Mouse (Mus musculus) MEL (cell line): ENCODE measurements at regions not wholly inside any gene's neighbourhood (a gene's known extent, or its start where the extent isn't known, plus 50 kb on each side); places are given as distances from the start of the nearest gene placed in this dataset.

Experiments
- DNase-seq: peaks from one replicate; pipeline ENCODE4 v3.0.0; 2011; ENCODE audit warnings: low read depth, low spot score
- H3K27ac ChIP-seq: 2 replicates; pipeline ENCODE4 v1.5.1; 2012; ENCODE audit warnings: low read depth, mild to moderate bottlenecking, control low read depth, low read length, moderate library complexity; ENCODE audit not compliant: control insufficient read depth
- H3K27me3 ChIP-seq, 2 experiments: fragments of 150-350 bp in 1 of 2; sonication (generic) in 1 of 2; 2 replicates each; pipeline ENCODE4 v1.6.1; 2012; ENCODE audit warnings: low read length in 2 of 2, mild to moderate bottlenecking in 2 of 2, improper control_type of control experiment in 1 of 2, moderate library complexity in 1 of 2; ENCODE audit not compliant: insufficient read depth in 2 of 2, control insufficient read depth in 1 of 2
- H3K36me3 ChIP-seq, 2 experiments: 2 replicates each; pipeline ENCODE4 v1.6.1; 2012 to 2014; ENCODE audit warnings: low read length in 2 of 2, improper control_type of control experiment in 1 of 2, inconsistent platforms in 1 of 2, mild to moderate bottlenecking in 1 of 2; ENCODE audit not compliant: insufficient read depth in 2 of 2, control insufficient read depth in 1 of 2
- H3K4me1 ChIP-seq, 2 experiments: fragments of 150-350 bp in 1 of 2; sonication (generic) in 1 of 2; 2 replicates each; pipeline ENCODE4 v1.6.1; 2012; ENCODE audit warnings: low read length in 2 of 2, improper control_type of control experiment in 1 of 2, mild to moderate bottlenecking in 1 of 2; ENCODE audit not compliant: insufficient read depth in 2 of 2, control insufficient read depth in 1 of 2
- H3K4me3 ChIP-seq, 2 experiments: fragments of 150-350 bp in 1 of 2; sonication (generic) in 1 of 2; 2 replicates each; pipeline ENCODE4 v1.5.1; 2012; ENCODE audit warnings: low read depth in 2 of 2, low read length in 2 of 2, mild to moderate bottlenecking in 2 of 2, moderate library complexity in 2 of 2, control low read depth in 1 of 2, improper control_type of control experiment in 1 of 2; ENCODE audit not compliant: control insufficient read depth in 1 of 2, insufficient read depth in 1 of 2
- H3K79me2 ChIP-seq: 2 replicates; pipeline ENCODE4 v1.6.1; 2012; ENCODE audit warnings: mild to moderate bottlenecking, low read length, moderate library complexity; ENCODE audit not compliant: control insufficient read depth, poor library complexity, insufficient read depth
- H3K9ac ChIP-seq: 2 replicates; pipeline ENCODE4 v1.6.1; 2012; ENCODE audit warnings: low read depth, mild to moderate bottlenecking, control low read depth, low read length, moderate library complexity; ENCODE audit not compliant: control insufficient read depth, poor library complexity, severe bottlenecking
- H3K9me3 ChIP-seq: fragments of 150-350 bp; sonication (generic); replicated peaks from 2 replicates; pipeline ENCODE4 v1.6.1; 2012; ENCODE audit warnings: mild to moderate bottlenecking, low read length, improper control_type of control experiment, moderate library complexity; ENCODE audit not compliant: insufficient read depth
- CTCF ChIP-seq, 3 experiments: IDR thresholded peaks in 2 of 3; conservative IDR thresholded peaks in 1 of 3; 2 replicates each; pipeline ENCODE4 v1.5.1; 2011 to 2012; ENCODE audit warnings: low read length in 3 of 3, low read depth in 2 of 3, mild to moderate bottlenecking in 2 of 3, improper control_type of control experiment in 1 of 3, inconsistent platforms in 1 of 3, mixed read lengths in 1 of 3, moderate library complexity in 1 of 3; ENCODE audit not compliant: control insufficient read depth in 1 of 3, insufficient read depth in 1 of 3, poor library complexity in 1 of 3, severe bottlenecking in 1 of 3
- ELF1 ChIP-seq: IDR thresholded peaks from 2 replicates; pipeline ENCODE4 v1.6.1; 2014; ENCODE audit warnings: low read depth, mild to moderate bottlenecking, inconsistent platforms, low read length, improper control_type of control experiment, moderate library complexity
- EP300 ChIP-seq, 2 experiments: IDR thresholded peaks; 2 replicates each; pipeline ENCODE4 v1.6.1; 2011; ENCODE audit warnings: improper control_type of control experiment in 2 of 2, low read length in 2 of 2, low read depth in 1 of 2, mild to moderate bottlenecking in 1 of 2
- JUND ChIP-seq: IDR thresholded peaks from 2 replicates; pipeline ENCODE4 v1.6.1; 2011; ENCODE audit warnings: low read depth, mild to moderate bottlenecking, improper control_type of control experiment, low read length
- KAT2A ChIP-seq: conservative IDR thresholded peaks from 2 replicates; pipeline ENCODE4 v1.6.1; 2012; ENCODE audit warnings: low read depth, low read length, improper control_type of control experiment, inconsistent platforms
- MAX ChIP-seq: IDR thresholded peaks from 2 replicates; pipeline ENCODE4 v1.6.1; 2011; ENCODE audit warnings: low read length, improper control_type of control experiment
- POLR2AphosphoS2 ChIP-seq: IDR thresholded peaks from 2 replicates; pipeline ENCODE4 v1.6.1; 2011; ENCODE audit warnings: low read length, improper control_type of control experiment
- POLR2AphosphoS5 ChIP-seq: IDR thresholded peaks from 2 replicates; pipeline ENCODE4 v1.6.1; 2012; ENCODE audit warnings: low read depth, borderline replicate concordance, mild to moderate bottlenecking, inconsistent platforms, low read length, moderate library complexity, mixed read lengths

- H3K4me1 ChIP-seq = no peaks in the 10 kb centered on the region
- no peak overlapping the region for H3K27ac ChIP-seq
- H3K4me3 ChIP-seq = no peak overlapping the region
- no peaks in the 10 kb centered on the region for H3K79me2 ChIP-seq
- no peak for DNase-seq
- no peaks in the 10 kb centered on the region for H3K36me3 ChIP-seq
- no peaks in the 10 kb centered on the region for H3K9me3 ChIP-seq
- H3K27me3 ChIP-seq = no peaks in the 10 kb centered on the region
- no peak overlapping the region for H3K9ac ChIP-seq
- peak in 1 of 3 experiments; percentile 6; a peak in 3 of 6 replicates for TF ChIP-seq CTCF (IDR thresholded peaks at IDR 0.05 in 2 of 3, conservative IDR thresholded peaks at IDR 0.05 in 1 of 3; ENCODE audit: control insufficient read depth in 1 of 3, insufficient read depth in 1 of 3, low read depth in 2 of 3, low read length in 3 of 3, poor library complexity in 1 of 3, severe bottlenecking in 1 of 3)
- no peak for TF ChIP-seq POLR2AphosphoS2
- TF ChIP-seq, all 39 proteins: peak for 1
Measured at GRCm38 (mm10) chr2:94500649-94501048, 62.7 kb upstream of the Api5 start.

- Histone ChIP-seq H3K27me3 (no peaks in the 10 kb centered on the region), H3K4me3 (no peak overlapping the region), H3K4me1 (no peaks in the 10 kb centered on the region), H3K9ac (no peak overlapping the region), H3K9me3 (no peaks in the 10 kb centered on the region), H3K36me3 (no peaks in the 10 kb centered on the region), H3K79me2 (no peaks in the 10 kb centered on the region), H3K27ac (no peak overlapping the region)
- DNase-seq = no peak
- TF ChIP-seq POLR2AphosphoS2 (no peak), KAT2A (no peak), ELF1 (no peak), POLR2AphosphoS5 (no peak), MAX (no peak), JUND (no peak), EP300 (IDR thresholded peaks at IDR 0.05; ENCODE audit: low read depth in 1 of 2, low read length in 2 of 2) (no peak)
Measured at GRCm38 (mm10) chr2:94498516-94498915, 60.6 kb upstream of the Api5 start.
